Mouse (Mus musculus) myocyte (in vitro differentiated cells): ENCODE results near the gene Sncb. TPM values are rescaled to one million over a fixed set of nuclear protein-coding genes. Genes with fewer than 3 reads are reported as not detected.

Source experiments
- H3K27me3 ChIP-seq: one replicate; pipeline ENCODE4 v1.6.1; 2011; ENCODE audit not compliant: control insufficient read depth, insufficient read depth, insufficient read length
- H3K36me3 ChIP-seq: one replicate; pipeline ENCODE4 v1.6.1; 2011; ENCODE audit not compliant: control insufficient read depth, insufficient read depth
- H3K4me2 ChIP-seq: one replicate; pipeline ENCODE4 v1.6.1; 2011; ENCODE audit warnings: low read depth, control low read depth
- H3K4me3 ChIP-seq: one replicate; pipeline ENCODE4 v1.5.1; 2011; ENCODE audit warnings: mild to moderate bottlenecking, control low read depth, moderate library complexity
- H3K79me2 ChIP-seq: one replicate; pipeline ENCODE4 v1.6.1; 2011; ENCODE audit not compliant: control insufficient read depth, insufficient read depth
- H3ac ChIP-seq: one replicate; pipeline ENCODE4 v1.6.1; 2011; ENCODE audit not compliant: control insufficient read depth, insufficient read length
- CEBPB ChIP-seq: IDR thresholded peaks from 2 replicates; pipeline ENCODE4 v1.6.1; 2011; ENCODE audit warnings: mild to moderate bottlenecking, moderate library complexity; ENCODE audit not compliant: poor library complexity, insufficient read depth, severe bottlenecking
- E2F4 ChIP-seq: IDR thresholded peaks from one replicate; pipeline ENCODE4 v1.6.1; 2011; ENCODE audit warnings: mild to moderate bottlenecking, control low read depth, moderate library complexity; ENCODE audit not compliant: insufficient read depth
- MAX ChIP-seq: IDR thresholded peaks from one replicate; pipeline ENCODE4 v1.6.1; 2011; ENCODE audit warnings: low read depth, mild to moderate bottlenecking, control low read depth
- MYOD1 ChIP-seq, 3 experiments: IDR thresholded peaks; one replicate each; pipeline ENCODE4 v1.6.1; 2011; ENCODE audit warnings: control low read depth in 2 of 3, low read depth in 2 of 3, mild to moderate bottlenecking in 2 of 3, moderate library complexity in 1 of 3; ENCODE audit not compliant: insufficient read length in 2 of 3, control insufficient read depth in 1 of 3
- MYOG ChIP-seq, 3 experiments: IDR thresholded peaks; one replicate each; pipeline ENCODE4 v1.6.1; 2011; ENCODE audit warnings: control low read depth in 2 of 3, low read depth in 2 of 3, mild to moderate bottlenecking in 2 of 3; ENCODE audit not compliant: insufficient read length in 2 of 3, control insufficient read depth in 1 of 3, insufficient read depth in 1 of 3
- POLR2A ChIP-seq: IDR thresholded peaks from one replicate; pipeline ENCODE4 v1.6.1; 2011; ENCODE audit warnings: low read depth, mild to moderate bottlenecking, control low read depth, moderate library complexity; ENCODE audit not compliant: insufficient read length
- POLR2AphosphoS2 ChIP-seq: IDR thresholded peaks from one replicate; pipeline ENCODE4 v1.6.1; 2011; ENCODE audit warnings: low read depth, control low read depth; ENCODE audit not compliant: insufficient read length
- REST ChIP-seq: IDR thresholded peaks from one replicate; pipeline ENCODE4 v1.6.1; 2011; ENCODE audit warnings: mild to moderate bottlenecking, control low read depth, moderate library complexity; ENCODE audit not compliant: insufficient read depth, insufficient read length
- SRF ChIP-seq: IDR thresholded peaks from one replicate; pipeline ENCODE4 v1.6.1; 2011; ENCODE audit warnings: low read depth; ENCODE audit not compliant: control insufficient read depth, insufficient read length
- TCF12 ChIP-seq: IDR thresholded peaks from one replicate; pipeline ENCODE4 v1.6.1; 2011; ENCODE audit warnings: mild to moderate bottlenecking, control low read depth; ENCODE audit not compliant: poor library complexity, insufficient read depth, severe bottlenecking
- TCF3 ChIP-seq: IDR thresholded peaks from one replicate; pipeline ENCODE4 v1.6.1; 2011; ENCODE audit warnings: low read depth, control low read depth; ENCODE audit not compliant: insufficient read length
- USF1 ChIP-seq: IDR thresholded peaks from one replicate; pipeline ENCODE4 v1.6.1; 2011; ENCODE audit warnings: low read depth, mild to moderate bottlenecking, control low read depth, moderate library complexity
- polyA plus RNA-seq: library from polyadenylated mRNA; unstranded; fragments of >200 nt; fragmentation: generic; extraction: Trizol; gene quantifications from one replicate; pipeline ENCODE4 v1.2.1, GENCODE M21; 2012; ENCODE audit warnings: missing spikeins

Gene Sncb
- polyA plus RNA-seq, 1 experiment, result not detected

DNA sequence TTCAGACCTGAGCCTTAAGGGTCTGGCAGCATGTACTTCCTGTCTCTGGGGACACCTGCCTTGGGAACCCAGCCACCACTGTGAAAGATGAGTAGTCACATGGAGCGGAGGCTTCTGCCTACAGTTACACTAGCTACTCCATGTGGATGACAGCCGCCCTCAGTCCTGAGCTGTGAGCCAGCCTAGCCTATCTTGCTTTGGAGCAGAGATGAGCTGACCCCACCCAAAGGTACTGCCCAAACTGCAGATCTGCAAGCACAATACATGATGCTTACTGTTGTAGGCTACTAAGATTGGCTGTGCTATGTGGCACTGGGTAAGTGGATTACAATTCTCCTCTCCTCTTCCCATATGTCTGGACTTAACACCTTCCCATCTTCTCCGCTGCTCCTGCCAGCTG is 14.7 kb upstream of the Sncb start:
- no peaks in the 10 kb centered on the region for H3K36me3 ChIP-seq
- H3K4me3 ChIP-seq, result no peak overlapping the region
- no peak overlapping the region for H3K4me2 ChIP-seq
- H3K27me3 ChIP-seq, result peaks cover 16% of the 10 kb centered on the region
- no peak overlapping the region for H3ac ChIP-seq
- H3K79me2 ChIP-seq, result no peaks in the 10 kb centered on the region
- no peak for TF ChIP-seq MYOD1 (IDR thresholded peaks at IDR 0.05; ENCODE audit: control insufficient read depth in 1 of 3, insufficient read length in 2 of 3, low read depth in 2 of 3)
- no peak for TF ChIP-seq E2F4
- no peak for TF ChIP-seq MYOG (IDR thresholded peaks at IDR 0.05; ENCODE audit: control insufficient read depth in 1 of 3, insufficient read depth in 1 of 3, insufficient read length in 2 of 3, low read depth in 2 of 3)
- TF ChIP-seq CEBPB, result no peak
- TF ChIP-seq SRF, result no peak
- TF ChIP-seq TCF3, result no peak
- TF ChIP-seq POLR2AphosphoS2, result no peak

DNA sequence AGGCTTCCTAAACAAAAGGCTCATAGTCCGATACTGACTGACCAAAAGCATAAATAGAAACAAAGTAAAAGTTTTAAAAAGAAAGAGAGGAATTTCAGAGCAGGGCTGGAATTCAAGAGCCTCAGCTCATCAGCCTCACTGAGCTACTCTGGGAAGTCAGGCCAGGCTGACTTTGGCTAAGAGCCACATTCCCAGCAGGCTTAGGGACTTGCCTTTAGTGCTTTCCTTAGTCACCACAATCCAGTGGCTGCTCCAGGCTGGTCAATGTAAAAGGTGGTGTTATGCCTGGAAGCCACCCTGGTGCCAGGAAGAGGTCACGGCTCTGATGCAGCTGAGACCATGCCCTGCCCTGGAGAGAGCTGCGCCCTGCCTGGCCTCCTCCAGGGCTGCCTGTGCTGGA is 14.2 kb upstream of the Sncb start:
- Histone ChIP-seq H3K4me2 (no peak overlapping the region), H3ac (no peak overlapping the region), H3K36me3 (no peaks in the 10 kb centered on the region), H3K27me3 (peaks cover 16% of the 10 kb centered on the region), H3K4me3 (no peak overlapping the region), H3K79me2 (no peaks in the 10 kb centered on the region)
- no peak for TF ChIP-seq POLR2A
- no peak for TF ChIP-seq USF1
- no peak for TF ChIP-seq REST
- no peak for TF ChIP-seq TCF12
- no peak for TF ChIP-seq POLR2AphosphoS2
- no peak for TF ChIP-seq E2F4
- no peak for TF ChIP-seq MAX
- TF ChIP-seq MYOG (IDR thresholded peaks at IDR 0.05; ENCODE audit: control insufficient read depth in 1 of 3, insufficient read depth in 1 of 3, insufficient read length in 2 of 3, low read depth in 2 of 3), result no peak
- TF ChIP-seq TCF3, result no peak
- TF ChIP-seq CEBPB, result no peak
- TF ChIP-seq SRF, result no peak
- TF ChIP-seq MYOD1 (IDR thresholded peaks at IDR 0.05; ENCODE audit: control insufficient read depth in 1 of 3, insufficient read length in 2 of 3, low read depth in 2 of 3), result no peak

DNA sequence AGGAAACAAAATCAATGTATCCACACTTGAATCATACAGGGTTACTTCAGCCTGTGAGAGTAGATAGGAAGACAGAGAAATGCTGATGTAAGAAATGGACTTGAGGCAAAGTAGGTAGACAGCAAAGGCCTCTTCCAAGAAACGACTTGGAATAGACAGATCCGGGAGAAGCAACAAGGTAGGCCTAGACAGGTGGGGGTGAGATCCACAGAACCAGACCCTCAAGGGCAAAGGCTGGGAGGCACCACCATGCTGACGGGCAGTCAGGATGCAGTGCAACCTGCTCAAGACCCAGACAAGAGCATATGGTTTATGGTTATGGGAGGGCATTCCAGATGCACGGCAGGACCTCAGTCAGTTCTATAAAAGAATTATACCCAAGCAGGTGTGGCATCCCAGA is 617 bp upstream of the Sncb start:
- no peak overlapping the region for H3K4me2 ChIP-seq
- TF ChIP-seq E2F4 (no peak), TCF12 (no peak), REST (no peak), CEBPB (no peak), SRF (no peak), USF1 (no peak), MAX (no peak), POLR2AphosphoS2 (no peak), POLR2A (no peak), TCF3 (no peak), MYOD1 (IDR thresholded peaks at IDR 0.05; ENCODE audit: control insufficient read depth in 1 of 3, insufficient read length in 2 of 3, low read depth in 2 of 3) (no peak), MYOG (IDR thresholded peaks at IDR 0.05; ENCODE audit: control insufficient read depth in 1 of 3, insufficient read depth in 1 of 3, insufficient read length in 2 of 3, low read depth in 2 of 3) (no peak)
- H3K36me3 ChIP-seq, result no peaks in the 10 kb centered on the region
- H3K27me3 ChIP-seq, result peaks cover 49% of the 10 kb centered on the region
- no peaks in the 10 kb centered on the region for H3K79me2 ChIP-seq
- H3ac ChIP-seq, result no peak overlapping the region
- H3K4me3 ChIP-seq, result no peak overlapping the region

DNA sequence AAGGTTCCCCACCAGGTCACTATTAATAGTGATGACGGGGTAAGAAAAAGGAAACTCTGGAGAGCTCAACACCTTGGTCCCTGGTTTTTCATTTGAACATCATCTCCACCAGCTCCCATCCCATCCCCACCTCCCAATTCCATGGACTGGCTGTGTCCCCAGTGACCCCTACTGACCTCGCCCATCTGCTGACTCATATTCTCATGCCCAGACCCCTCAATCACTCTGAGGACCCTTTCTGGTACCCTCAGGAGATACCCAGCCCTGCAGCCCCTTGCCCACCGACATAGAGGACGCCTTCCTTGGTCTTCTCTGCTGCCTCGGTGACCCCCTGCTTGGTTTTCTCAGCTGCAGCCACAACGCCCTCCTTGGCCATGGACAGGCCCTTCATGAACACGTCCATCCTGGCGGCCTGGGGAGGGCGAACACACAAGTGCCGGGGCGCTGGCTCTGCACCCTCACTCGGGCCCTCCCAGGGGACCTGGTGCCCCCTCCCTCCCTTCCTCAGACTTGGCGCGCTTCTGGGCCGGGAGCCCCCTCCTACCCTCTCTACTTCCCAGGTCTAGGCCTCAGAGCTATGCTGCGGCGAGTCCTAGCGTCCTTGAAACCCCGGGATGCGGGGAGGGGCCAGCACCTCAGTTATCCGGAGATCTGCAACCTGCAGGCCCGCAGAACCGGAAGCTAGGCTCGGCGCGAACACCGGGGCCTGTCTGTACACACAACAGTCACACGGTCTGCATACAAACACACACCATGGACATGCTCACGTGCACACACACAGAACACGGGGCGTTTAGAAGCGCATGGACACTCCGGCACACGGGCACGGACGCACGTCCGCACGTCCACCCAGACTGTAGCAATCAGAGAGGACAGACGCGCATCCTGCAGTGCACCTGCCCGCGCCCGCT is 859 bp downstream of the Sncb start:
- no peak overlapping the region for H3K4me2 ChIP-seq
- peaks cover 57% of the 10 kb centered on the region for H3K27me3 ChIP-seq
- no peak overlapping the region for H3ac ChIP-seq
- H3K4me3 ChIP-seq, result no peak overlapping the region
- no peaks in the 10 kb centered on the region for H3K79me2 ChIP-seq
- H3K36me3 ChIP-seq, result no peaks in the 10 kb centered on the region
- TF ChIP-seq CEBPB (no peak), MAX (no peak), POLR2AphosphoS2 (no peak), TCF3 (no peak), USF1 (no peak), MYOD1 (IDR thresholded peaks at IDR 0.05; ENCODE audit: control insufficient read depth in 1 of 3, insufficient read length in 2 of 3, low read depth in 2 of 3) (no peak), TCF12 (no peak)

DNA sequence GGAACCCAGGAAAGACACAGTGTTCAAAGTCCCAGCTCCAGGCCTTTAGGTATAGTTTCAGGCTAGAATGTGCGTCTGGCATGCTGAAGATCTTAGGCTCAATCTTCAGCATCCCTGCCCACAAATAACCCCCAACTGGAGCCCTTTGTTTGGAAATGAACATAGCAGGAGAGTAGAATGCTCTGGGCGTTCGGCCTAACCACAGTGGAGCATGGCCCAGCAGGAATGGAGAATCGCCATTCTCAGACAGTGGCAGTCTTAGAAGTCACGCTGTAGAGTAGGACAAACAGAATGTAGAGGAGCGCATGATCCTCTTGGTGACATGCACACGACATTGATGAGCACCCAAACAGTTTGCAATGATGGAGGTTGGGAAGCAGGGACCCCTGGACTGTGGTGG is 5.5 kb downstream of the Sncb start:
- no peaks in the 10 kb centered on the region for H3K36me3 ChIP-seq
- H3K4me2 ChIP-seq, result no peak overlapping the region
- peaks cover 55% of the 10 kb centered on the region for H3K27me3 ChIP-seq
- no peaks in the 10 kb centered on the region for H3K79me2 ChIP-seq
- no peak overlapping the region for H3ac ChIP-seq
- no peak for TF ChIP-seq TCF3
- no peak for TF ChIP-seq MAX
- TF ChIP-seq SRF, result no peak
- TF ChIP-seq CEBPB, result no peak
- no peak for TF ChIP-seq MYOG (IDR thresholded peaks at IDR 0.05; ENCODE audit: control insufficient read depth in 1 of 3, insufficient read depth in 1 of 3, insufficient read length in 2 of 3, low read depth in 2 of 3)
- no peak for TF ChIP-seq TCF12
- no peak for TF ChIP-seq USF1
- TF ChIP-seq REST, result no peak
- TF ChIP-seq MYOD1 (IDR thresholded peaks at IDR 0.05; ENCODE audit: control insufficient read depth in 1 of 3, insufficient read length in 2 of 3, low read depth in 2 of 3), result no peak
- TF ChIP-seq POLR2A, result no peak
- no peak for TF ChIP-seq POLR2AphosphoS2
- no peak for TF ChIP-seq E2F4
- no peak overlapping the region for H3K4me3 ChIP-seq
